Mouse (Mus musculus): ENCODE results near the gene Gng3.
"Not testable (repeated sequence)": the region's sequence is repeated elsewhere in the genome, so short reads cannot be mapped to it uniquely, and the experiment has no call there.

The Gng3 gene

GRCm38 (mm10) chr19:8844371-8845129 is 5.6 kb upstream of the Gng3 start:
- peak; percentile 78 for DNase-seq

GRCm38 (mm10) chr19:8842961-8843360 is 4.0 kb upstream of the Gng3 start:
- DNase-seq, result no peak

- no peak for DNase-seq
Measured at GRCm38 (mm10) chr19:8841012-8841411, 2.0 kb upstream of the Gng3 start.

GRCm38 (mm10) chr19:8839908-8840791 is 1.2 kb upstream of the Gng3 start:
- peak; percentile 87 for DNase-seq

- DNase-seq, result peak; percentile 67
Measured at GRCm38 (mm10) chr19:8838041-8838730, 808 bp downstream of the Gng3 start.

- DNase-seq, result peak; percentile 91
Measured at GRCm38 (mm10) chr19:8837251-8837791, 1.7 kb downstream of the Gng3 start, which contains the start of gene Bscl2. Gene Bscl2, plus strand, starts transcription at chr19:8837467.

GRCm38 (mm10) chr19:8836327-8836726 is 2.7 kb downstream of the Gng3 start:
- DNase-seq, result not testable (repeated sequence)

- DNase-seq, result no peak
Measured at GRCm38 (mm10) chr19:8832971-8833370, 6.0 kb downstream of the Gng3 start.

- DNase-seq, result no peak
Measured at GRCm38 (mm10) chr19:8831262-8831661, 7.7 kb downstream of the Gng3 start.

- no peak for DNase-seq
Measured at GRCm38 (mm10) chr19:8830664-8831063, 8.3 kb downstream of the Gng3 start.

GRCm38 (mm10) chr19:8829660-8830059 is 9.3 kb downstream of the Gng3 start, which contains the start of gene AC129217.1:
Gene AC129217.1, plus strand, starts transcription at chr19:8829773.
- DNase-seq, result no peak

GRCm38 (mm10) chr19:8822696-8823095 is 16.3 kb downstream of the Gng3 start:
- no peak for DNase-seq

- peak; percentile 44 for DNase-seq
Measured at GRCm38 (mm10) chr19:8821146-8821545, 17.8 kb downstream of the Gng3 start.

- DNase-seq, result no peak
Measured at GRCm38 (mm10) chr19:8820424-8820956, 18.5 kb downstream of the Gng3 start.

- DNase-seq, result peak; percentile 97
Measured at GRCm38 (mm10) chr19:8819596-8820423, 19.2 kb downstream of the Gng3 start, which contains the start of gene Hnrnpul2. Gene Hnrnpul2, plus strand, starts transcription at chr19:8820010.

- DNase-seq, result peak; percentile 95
Measured at GRCm38 (mm10) chr19:8818801-8819595, 20.0 kb downstream of the Gng3 start, which contains the start of gene Ttc9c. Gene Ttc9c, minus strand, starts transcription at chr19:8819333.

- DNase-seq, result no peak
Measured at GRCm38 (mm10) chr19:8818301-8818798, 20.6 kb downstream of the Gng3 start.

- DNase-seq, result no peak
Measured at GRCm38 (mm10) chr19:8817001-8817400, 22.0 kb downstream of the Gng3 start.

- DNase-seq, result no peak
Measured at GRCm38 (mm10) chr19:8815812-8816211, 23.2 kb downstream of the Gng3 start.

- no peak for DNase-seq
Measured at GRCm38 (mm10) chr19:8806810-8807209, 32.2 kb downstream of the Gng3 start.
